Mouse (Mus musculus) lung, embryonic 16.5 days (tissue): ENCODE data around the gene Insr. TPM values are rescaled to one million over a fixed set of nuclear protein-coding genes. Genes with fewer than 3 reads are reported as not detected.

Experiments used
- ATAC-seq: fragments of 200-750 bp; cut with Nextera tagmentation; 2 replicates; pipeline ENCODE4 v1.8.0; 2017; ENCODE audit warnings: low read depth, mild to moderate bottlenecking, moderate library complexity
- H3K27ac ChIP-seq: fragments of 300-500 bp; sonication (generic); 2 replicates; pipeline ENCODE4 v1.5.1; 2014; ENCODE audit warnings: mild to moderate bottlenecking, control low read depth, low read length
- H3K27me3 ChIP-seq: fragments of 300-500 bp; sonication (generic); 2 replicates; pipeline ENCODE4 v1.6.1; 2014; ENCODE audit warnings: low read depth, low read length, mixed read lengths; ENCODE audit not compliant: control insufficient read depth, insufficient read depth
- H3K36me3 ChIP-seq: fragments of 300-500 bp; sonication (generic); 2 replicates; pipeline ENCODE4 v1.6.1; 2014; ENCODE audit warnings: low read length; ENCODE audit not compliant: control insufficient read depth, insufficient read depth
- H3K4me1 ChIP-seq: fragments of 300-500 bp; sonication (generic); replicated peaks from 2 replicates; pipeline ENCODE4 v1.6.1; 2014; ENCODE audit warnings: low read length, mixed read lengths; ENCODE audit not compliant: control insufficient read depth, insufficient read depth
- H3K4me2 ChIP-seq: fragments of 300-500 bp; sonication (generic); 2 replicates; pipeline ENCODE4 v1.6.1; 2014; ENCODE audit warnings: low read depth, low read length, control low read depth
- H3K4me3 ChIP-seq: fragments of 300-500 bp; sonication (generic); 2 replicates; pipeline ENCODE4 v1.5.1; 2014; ENCODE audit warnings: mild to moderate bottlenecking, low read length, control low read depth
- H3K9ac ChIP-seq: fragments of 300-500 bp; sonication (generic); 2 replicates; pipeline ENCODE4 v1.6.1; 2014; ENCODE audit warnings: low read length, control low read depth
- H3K9me3 ChIP-seq: fragments of 300-500 bp; sonication (generic); 2 replicates; pipeline ENCODE4 v1.6.1; 2016; ENCODE audit warnings: low read length; ENCODE audit not compliant: control insufficient read depth
- WGBS: fragments of 180-500 bp; shearing (Covaris S2); extraction: QIAGEN DNeasy Blood & Tissue Kit; methylation state at CpG from one replicate; pipeline ENCODE4 v1.1.7; 2014; 5-methylcytosine and 5-hydroxymethylcytosine counted together
- polyA plus RNA-seq: library from polyadenylated mRNA; unstranded; fragments of >200 nt; fragmentation: Nextera tagmentation; extraction: Ambion mirVana; gene quantifications from 2 replicates; pipeline ENCODE4 v1.2.1, GENCODE M21; 2015

Gene Insr
- polyA plus RNA-seq, 1 experiment from 2014 or later: 34.1 TPM

DNA sequence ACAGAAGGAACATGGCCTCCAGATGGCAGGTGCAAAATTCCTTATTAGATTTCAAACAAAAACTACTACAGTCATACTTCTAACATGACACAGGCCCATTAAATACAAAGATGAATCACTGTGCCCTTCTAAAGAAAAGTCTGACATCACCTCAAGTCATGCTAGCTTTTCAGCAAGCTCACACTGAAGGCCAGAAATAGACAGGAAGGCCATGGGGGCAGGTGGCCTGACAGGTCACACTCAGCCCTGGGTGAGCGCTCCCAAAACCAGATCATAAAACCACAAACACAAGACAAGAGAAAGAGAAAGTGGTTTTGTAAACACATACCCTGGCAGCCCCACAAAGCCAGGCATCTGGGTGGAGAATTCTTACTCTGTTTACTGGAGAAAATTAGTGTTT is 32.3 kb downstream of the Insr start:
- 89% methylated on average over 1 of the region's 1 CpGs for WGBS
- Histone ChIP-seq H3K4me3 (no peak overlapping the region), H3K4me1 (no peaks in the 10 kb centered on the region), H3K4me2 (no peak overlapping the region), H3K27me3 (no peaks in the 10 kb centered on the region), H3K27ac (no peak overlapping the region), H3K9me3 (no peaks in the 10 kb centered on the region; the same call in none of the 2 replicates), H3K36me3 (peaks cover 13% of the 10 kb centered on the region; the same call in 1 of the 2 replicates), H3K9ac (no peak overlapping the region)
- no peak for ATAC-seq

DNA sequence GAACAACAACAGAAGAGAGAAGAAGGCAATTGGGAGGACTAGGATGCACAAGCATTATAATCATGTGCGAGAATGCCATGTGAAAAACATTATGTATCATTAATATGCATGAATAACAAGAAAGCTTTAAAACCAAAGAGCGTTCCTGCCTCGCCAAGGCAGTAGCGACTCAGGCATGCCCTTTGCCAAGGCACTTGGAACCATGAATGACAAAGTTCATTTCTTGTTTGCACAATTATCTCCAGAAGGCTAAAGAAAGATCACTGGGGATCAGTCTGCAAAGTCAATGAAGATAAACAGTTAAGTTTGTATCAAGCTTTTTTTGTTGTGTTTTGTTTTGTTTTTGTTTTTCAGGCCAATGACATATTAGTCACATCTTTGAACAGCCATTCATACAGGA is 36.2 kb downstream of the Insr start:
- no peak overlapping the region for H3K4me2 ChIP-seq
- WGBS: 86% methylated on average over 4 of the region's 4 CpGs
- no peak overlapping the region for H3K4me3 ChIP-seq
- no peak overlapping the region for H3K9ac ChIP-seq
- H3K36me3 ChIP-seq: 0 out of 2 replicates have a peak, but pooled peaks cover 7% of the 10 kb centered on the region
- no peak overlapping the region for H3K27ac ChIP-seq
- no peak for ATAC-seq
- peaks cover 7% of the 10 kb centered on the region for H3K4me1 ChIP-seq
- no peaks in the 10 kb centered on the region; the same call in 1 of the 2 replicates for H3K9me3 ChIP-seq
- H3K27me3 ChIP-seq: no peaks in the 10 kb centered on the region

DNA sequence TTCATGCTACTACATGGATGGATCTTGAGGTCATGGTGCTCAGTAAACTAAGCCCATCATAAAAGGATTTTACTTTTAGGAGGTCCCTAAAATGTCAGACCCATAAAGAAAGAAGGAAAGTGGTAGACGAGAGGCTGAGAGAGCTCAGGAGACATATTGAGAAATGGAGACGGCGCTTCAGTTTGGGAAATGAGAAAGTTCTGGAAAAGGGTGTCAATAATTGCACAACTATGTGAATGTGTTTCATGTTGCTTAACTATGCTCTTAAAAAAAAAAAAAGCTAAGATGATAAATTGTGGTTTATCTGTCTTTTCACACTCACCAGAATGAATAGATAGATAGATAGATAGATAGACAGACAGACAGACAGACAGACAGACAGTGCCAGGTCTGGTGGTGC is 38.7 kb downstream of the Insr start:
- H3K4me3 ChIP-seq: no peak overlapping the region
- no peaks in the 10 kb centered on the region for H3K27me3 ChIP-seq
- H3K27ac ChIP-seq: no peak overlapping the region
- peaks cover 17% of the 10 kb centered on the region for H3K4me1 ChIP-seq
- no peak overlapping the region for H3K9ac ChIP-seq
- H3K4me2 ChIP-seq: no peak overlapping the region
- WGBS: 98% methylated on average over 3 of the region's 3 CpGs
- H3K36me3 ChIP-seq: no peaks in the 10 kb centered on the region
- H3K9me3 ChIP-seq: no peaks in the 10 kb centered on the region
- no peak for ATAC-seq

DNA sequence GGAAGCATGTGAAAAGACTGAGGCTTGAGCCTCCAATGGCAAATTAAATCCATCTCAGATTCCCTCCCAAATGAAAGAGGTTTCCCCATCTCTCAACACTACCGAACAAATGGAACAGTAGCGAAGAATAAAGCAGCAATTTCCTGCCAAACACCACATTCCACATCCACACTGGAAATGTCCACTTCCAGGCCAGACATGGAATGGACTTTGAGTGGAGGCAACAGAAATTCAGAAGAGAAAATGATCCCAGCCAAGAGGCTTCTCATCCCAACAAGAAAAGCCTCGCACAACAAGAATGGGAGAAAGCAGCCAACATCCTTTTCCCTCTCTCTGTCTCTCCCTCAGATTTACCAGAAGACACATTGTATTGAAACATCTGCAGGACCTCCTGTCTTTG is 39.8 kb downstream of the Insr start:
- no peak for ATAC-seq
- Histone ChIP-seq H3K36me3 (no peaks in the 10 kb centered on the region), H3K27me3 (no peaks in the 10 kb centered on the region), H3K9me3 (no peaks in the 10 kb centered on the region), H3K4me1 (peaks cover 17% of the 10 kb centered on the region), H3K4me3 (no peak overlapping the region), H3K9ac (no peak overlapping the region), H3K4me2 (no peak overlapping the region), H3K27ac (no peak overlapping the region)
- WGBS: 58% methylated on average over 3 of the region's 3 CpGs

DNA sequence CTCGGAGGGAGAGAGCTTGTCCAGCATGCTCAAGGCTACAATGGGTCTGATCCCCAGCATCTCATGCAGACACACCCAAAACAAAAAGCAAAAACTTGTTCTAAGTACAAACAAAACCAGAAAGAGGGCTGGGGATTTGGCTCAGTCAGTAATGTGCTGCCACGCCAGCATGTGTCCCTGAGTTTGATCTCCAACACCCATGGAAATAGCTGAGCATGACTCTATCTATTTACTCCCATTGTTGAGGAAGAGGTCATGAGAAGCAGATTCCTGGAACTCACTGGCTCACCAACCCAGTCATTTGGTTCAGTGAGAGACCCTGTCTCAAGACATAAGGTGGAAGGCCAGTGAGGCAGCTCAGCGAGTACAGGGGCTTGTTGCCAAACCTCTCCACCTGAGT is 40.6 kb downstream of the Insr start:
- H3K9ac ChIP-seq: no peak overlapping the region
- H3K36me3 ChIP-seq: no peaks in the 10 kb centered on the region
- no peak overlapping the region for H3K4me3 ChIP-seq
- H3K9me3 ChIP-seq: no peaks in the 10 kb centered on the region
- H3K27me3 ChIP-seq: no peaks in the 10 kb centered on the region
- no peak for ATAC-seq
- peaks cover 17% of the 10 kb centered on the region for H3K4me1 ChIP-seq
- no peak overlapping the region for H3K27ac ChIP-seq
- no peak overlapping the region for H3K4me2 ChIP-seq
- 78% methylated on average over 3 of the region's 3 CpGs for WGBS

DNA sequence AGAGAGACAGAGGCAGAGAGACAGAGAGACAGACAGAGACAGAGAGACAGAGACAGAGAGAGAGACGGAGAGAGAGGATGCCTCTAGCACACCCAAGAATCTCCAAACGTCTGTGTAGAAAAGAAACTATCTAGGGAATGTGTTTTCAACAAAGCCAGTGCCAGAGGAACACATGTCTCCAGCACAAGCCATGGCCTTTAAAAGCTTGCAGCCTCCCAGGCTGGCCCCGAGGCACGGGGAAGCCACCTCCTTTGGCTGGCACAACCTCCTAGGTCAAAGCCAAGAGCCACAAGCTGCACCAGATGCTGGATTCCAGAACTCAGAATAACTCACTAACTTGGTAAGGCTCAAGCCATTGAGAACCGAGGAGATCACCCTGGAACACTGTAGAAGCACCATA is 42.1 kb downstream of the Insr start:
- WGBS: 30% methylated on average over 5 of the region's 5 CpGs
- ATAC-seq: peak; percentile 46; the same call in 1 of the 2 replicates
- Histone ChIP-seq H3K4me2 (no peak overlapping the region), H3K9ac (no peak overlapping the region), H3K27me3 (no peaks in the 10 kb centered on the region), H3K9me3 (no peaks in the 10 kb centered on the region), H3K4me3 (no peak overlapping the region), H3K4me1 (peaks cover 17% of the 10 kb centered on the region), H3K36me3 (no peaks in the 10 kb centered on the region), H3K27ac (no peak overlapping the region)

DNA sequence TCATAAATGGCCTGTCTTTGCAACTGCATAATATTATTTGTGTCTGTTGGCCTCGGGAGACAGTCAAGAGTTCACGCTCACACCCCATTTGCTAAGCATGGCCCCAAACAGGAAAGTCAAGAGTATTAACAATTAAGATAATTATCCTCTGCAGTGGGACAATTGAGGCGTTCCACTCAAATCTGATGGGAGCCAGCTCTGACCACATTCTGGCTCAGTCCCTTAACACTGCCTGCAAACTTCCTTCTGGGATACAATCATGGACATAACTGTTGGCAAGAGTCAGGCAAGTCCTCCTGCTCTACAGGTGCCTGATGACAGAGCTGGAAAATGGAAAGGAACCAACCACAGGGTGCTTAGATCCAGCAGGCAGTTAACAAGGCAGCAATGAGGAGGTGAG is 43.1 kb downstream of the Insr start:
- Histone ChIP-seq H3K4me1 (peaks cover 17% of the 10 kb centered on the region), H3K27me3 (no peaks in the 10 kb centered on the region), H3K27ac (no peak overlapping the region), H3K36me3 (no peaks in the 10 kb centered on the region), H3K4me3 (no peak overlapping the region), H3K4me2 (no peak overlapping the region), H3K9ac (no peak overlapping the region), H3K9me3 (no peaks in the 10 kb centered on the region)
- WGBS: 41% methylated on average over 3 of the region's 3 CpGs
- ATAC-seq: no peak

DNA sequence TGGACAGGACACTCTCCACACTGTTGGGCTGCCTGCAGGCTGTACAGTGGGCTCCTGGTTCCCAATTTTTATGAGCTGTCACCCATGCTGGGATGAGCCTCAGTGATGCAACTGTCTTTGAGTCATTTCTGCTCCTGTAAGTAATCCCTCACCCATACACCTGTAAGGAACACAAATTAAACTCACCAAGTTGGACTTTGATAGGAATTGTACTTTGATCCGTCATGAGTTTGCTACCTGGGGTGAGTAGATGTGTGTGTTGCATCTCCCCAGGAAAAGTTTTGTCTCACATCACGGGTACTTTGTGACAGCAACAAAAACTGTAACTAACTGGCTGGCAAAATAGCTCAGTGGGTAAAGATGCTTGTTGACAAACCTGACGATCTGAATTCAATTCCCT is 44.8 kb downstream of the Insr start:
- WGBS: 79% methylated on average over 3 of the region's 3 CpGs
- peaks cover 14% of the 10 kb centered on the region for H3K4me1 ChIP-seq

DNA sequence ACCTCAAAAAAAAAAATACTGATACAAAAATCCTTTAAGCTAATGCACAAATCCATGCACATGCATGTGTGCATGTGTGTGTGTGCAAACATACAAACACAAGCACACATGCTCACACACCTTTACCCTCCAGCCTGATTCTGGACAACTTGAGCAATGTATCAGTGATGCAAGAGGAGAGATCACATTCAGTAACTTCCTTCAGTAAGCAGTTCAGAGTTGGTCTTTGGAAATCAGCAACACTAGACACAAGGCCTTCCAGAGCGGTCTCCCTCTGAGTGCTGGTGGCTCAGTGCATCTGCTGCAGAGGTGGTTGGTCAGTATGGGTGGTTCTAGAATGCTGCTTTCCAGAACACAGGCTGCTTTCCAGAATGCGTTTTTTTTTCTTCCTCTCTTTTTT is 46.8 kb downstream of the Insr start:
- no peaks in the 10 kb centered on the region for H3K27me3 ChIP-seq
- H3K9me3 ChIP-seq: no peaks in the 10 kb centered on the region
- H3K9ac ChIP-seq: no peak overlapping the region
- no peak overlapping the region for H3K27ac ChIP-seq
- no peak overlapping the region for H3K4me3 ChIP-seq
- 81% methylated on average over 2 of the region's 2 CpGs for WGBS
- no peak overlapping the region for H3K4me2 ChIP-seq
- H3K36me3 ChIP-seq: no peaks in the 10 kb centered on the region
- H3K4me1 ChIP-seq: peaks cover 13% of the 10 kb centered on the region
- no peak for ATAC-seq

More for the DNA sequence above, 44.8 kb downstream of the Insr start:
- Histone ChIP-seq H3K36me3 (no peaks in the 10 kb centered on the region), H3K9ac (no peak overlapping the region), H3K27ac (no peak overlapping the region), H3K4me2 (no peak overlapping the region), H3K27me3 (no peaks in the 10 kb centered on the region), H3K4me3 (no peak overlapping the region), H3K9me3 (no peaks in the 10 kb centered on the region)
- ATAC-seq: no peak
